Mouse (Mus musculus) B cell, adult 2 months (primary cell): ENCODE results near the gene Notch1.

Experiments used
- DNase-seq, 2 experiments: peaks; one replicate each; pipeline ENCODE4 v3.0.0; 2022

Notch1 gene

GRCm38 (mm10) chr2:26516275-26516674, at the start of gene Notch1:
TSS of gene Notch1 (minus strand) at chr2:26516663.
- no peak for DNase-seq

GRCm38 (mm10) chr2:26566221-26566620, 49.8 kb upstream of the Notch1 start:
- DNase-seq = peak; percentile 76 to 80

GRCm38 (mm10) chr2:26561351-26562016, 45.0 kb upstream of the Notch1 start:
- peak; percentile 21 to 36 for DNase-seq

GRCm38 (mm10) chr2:26560506-26560905, 44.0 kb upstream of the Notch1 start:
- DNase-seq = no peak

- no peak for DNase-seq
These were observed 40.1 kb upstream of the Notch1 start for GRCm38 (mm10) chr2:26556535-26556993.

GRCm38 (mm10) chr2:26555076-26555475, 38.6 kb upstream of the Notch1 start:
- no peak for DNase-seq

GRCm38 (mm10) chr2:26553904-26554303, 37.4 kb upstream of the Notch1 start:
- DNase-seq = no peak

- no peak for DNase-seq
These were observed 35.6 kb upstream of the Notch1 start for GRCm38 (mm10) chr2:26552066-26552465.

GRCm38 (mm10) chr2:26551446-26551845, 35.0 kb upstream of the Notch1 start:
- DNase-seq = no peak

GRCm38 (mm10) chr2:26550777-26551176, 34.3 kb upstream of the Notch1 start:
- no peak for DNase-seq

- DNase-seq = no peak
These were observed 33.7 kb upstream of the Notch1 start for GRCm38 (mm10) chr2:26550205-26550604.

GRCm38 (mm10) chr2:26549801-26550200, 33.3 kb upstream of the Notch1 start:
- DNase-seq = no peak

GRCm38 (mm10) chr2:26547481-26547880, 31.0 kb upstream of the Notch1 start:
- no peak for DNase-seq

- DNase-seq = no peak
These were observed 27.8 kb upstream of the Notch1 start for GRCm38 (mm10) chr2:26544265-26544664.

- DNase-seq = no peak
These were observed 27.3 kb upstream of the Notch1 start for GRCm38 (mm10) chr2:26543768-26544167.

- no peak for DNase-seq
These were observed 26.7 kb upstream of the Notch1 start for GRCm38 (mm10) chr2:26543155-26543554.

GRCm38 (mm10) chr2:26541258-26541910, 24.9 kb upstream of the Notch1 start:
- DNase-seq = no peak

GRCm38 (mm10) chr2:26540721-26541120, 24.3 kb upstream of the Notch1 start:
- no peak for DNase-seq

- no peak for DNase-seq
These were observed 23.1 kb upstream of the Notch1 start for GRCm38 (mm10) chr2:26539516-26539915.

- no peak for DNase-seq
These were observed 19.1 kb upstream of the Notch1 start for GRCm38 (mm10) chr2:26535517-26536045.

GRCm38 (mm10) chr2:26534616-26535015, 18.2 kb upstream of the Notch1 start:
- DNase-seq = no peak

- no peak for DNase-seq
These were observed 17.7 kb upstream of the Notch1 start for GRCm38 (mm10) chr2:26534161-26534560.

- no peak for DNase-seq
These were observed 16.8 kb upstream of the Notch1 start for GRCm38 (mm10) chr2:26533249-26533648.

GRCm38 (mm10) chr2:26531829-26532228, 15.4 kb upstream of the Notch1 start:
- no peak for DNase-seq
